Mouse (Mus musculus) left cerebral cortex, adult 18-20 months (tissue): Measurements from ENCODE around the gene Atp11a. TPM values are rescaled to one million over a fixed set of nuclear protein-coding genes. Genes with fewer than 3 reads are reported as not detected.

Source experiments
- DNase-seq, 2 experiments: peaks; one replicate each; pipeline ENCODE4 v3.0.0; 2021 to 2022; ENCODE audit warnings: low spot score in 2 of 2, mixed read lengths in 1 of 2
- long read RNA-seq, 2 experiments: library from polyadenylated mRNA; stranded (forward); transcript quantifications; one replicate each; pipeline ENCODE4 v2.0.0; 2021
- total RNA-seq, 2 experiments: library from RNA; stranded (reverse); gene quantifications; 2 replicates each; pipeline ENCODE4 v1.2.3; 2021

The Atp11a gene
- 10 to 100 TPM; 47.7 to 55.2 TPM for total RNA-seq
- long read RNA-seq, experiment 1, full-length matches to known transcripts, result 1 of 22 reads
- long read RNA-seq, experiment 1, partial matches to known transcripts, result 4 of 22 reads
- long read RNA-seq, experiment 1, other reads (novel, unspliced or antisense), result 17 of 22 reads
- long read RNA-seq, experiment 2, partial matches to known transcripts, result 0 of 11 reads
- long read RNA-seq, experiment 2, other reads (novel, unspliced or antisense), result 11 of 11 reads

DNA sequence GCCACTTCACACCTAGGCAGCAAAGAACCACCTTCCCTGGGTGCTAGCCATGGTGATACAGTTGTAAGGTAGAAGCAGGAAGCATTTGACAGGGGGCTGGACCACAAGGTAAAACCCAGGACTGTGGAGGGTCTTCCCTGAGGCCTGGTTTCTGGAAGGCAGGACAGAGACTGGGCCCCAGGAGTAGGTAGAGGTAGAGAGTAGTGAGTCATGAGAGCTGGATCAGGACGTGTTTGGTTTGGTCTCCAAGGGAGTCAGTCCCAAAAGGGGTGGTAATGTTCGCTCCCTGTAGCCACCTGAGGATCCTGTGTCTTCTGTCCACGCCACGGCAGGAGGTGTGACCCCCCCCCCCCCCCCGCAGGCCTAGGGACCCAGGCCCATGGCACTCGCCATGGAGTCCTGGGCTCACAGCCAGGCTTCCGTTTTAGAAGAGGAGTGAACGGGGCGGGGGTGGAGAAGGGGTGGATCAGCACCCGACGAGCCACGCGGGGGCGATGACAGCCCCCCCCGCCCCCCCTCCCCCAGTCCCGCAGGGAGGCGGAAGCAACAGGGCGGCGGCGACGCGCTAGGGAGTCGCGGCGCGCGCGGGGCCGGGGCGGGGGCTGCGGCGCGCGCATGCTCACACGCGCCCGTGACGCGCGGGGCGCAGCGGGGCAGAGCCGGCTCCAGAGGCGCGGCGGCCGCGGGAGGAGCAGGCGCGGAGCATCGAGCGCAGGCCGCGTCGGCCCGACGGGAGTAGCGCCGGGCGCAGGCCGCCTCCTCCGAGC, at the start of gene Atp11a:
Atp11a (plus strand) TSS at position 624 of the 767 bp plus-strand sequence.
- peak; percentile 65 to 82 for DNase-seq

DNA sequence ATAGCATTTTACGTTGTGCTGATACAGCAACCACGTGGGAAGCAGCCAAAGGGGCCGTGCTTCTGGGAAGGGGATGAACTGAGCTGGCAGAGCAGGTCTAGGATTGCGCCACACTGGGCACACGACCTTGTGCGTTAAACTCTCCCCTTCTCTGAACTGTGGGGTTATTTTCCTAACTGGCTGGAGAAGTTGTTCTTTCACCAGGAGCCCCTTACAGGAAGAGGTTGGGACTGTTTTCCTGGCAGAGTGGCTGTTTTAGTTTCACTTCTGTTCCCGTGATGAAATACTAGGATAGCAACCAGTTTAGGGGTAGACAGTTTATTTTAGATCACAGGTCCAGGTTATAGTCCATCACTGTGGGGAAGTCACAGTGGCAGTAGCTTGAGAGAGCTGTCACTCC, 45.2 kb upstream of the Atp11a start:
- no peak for DNase-seq

DNA sequence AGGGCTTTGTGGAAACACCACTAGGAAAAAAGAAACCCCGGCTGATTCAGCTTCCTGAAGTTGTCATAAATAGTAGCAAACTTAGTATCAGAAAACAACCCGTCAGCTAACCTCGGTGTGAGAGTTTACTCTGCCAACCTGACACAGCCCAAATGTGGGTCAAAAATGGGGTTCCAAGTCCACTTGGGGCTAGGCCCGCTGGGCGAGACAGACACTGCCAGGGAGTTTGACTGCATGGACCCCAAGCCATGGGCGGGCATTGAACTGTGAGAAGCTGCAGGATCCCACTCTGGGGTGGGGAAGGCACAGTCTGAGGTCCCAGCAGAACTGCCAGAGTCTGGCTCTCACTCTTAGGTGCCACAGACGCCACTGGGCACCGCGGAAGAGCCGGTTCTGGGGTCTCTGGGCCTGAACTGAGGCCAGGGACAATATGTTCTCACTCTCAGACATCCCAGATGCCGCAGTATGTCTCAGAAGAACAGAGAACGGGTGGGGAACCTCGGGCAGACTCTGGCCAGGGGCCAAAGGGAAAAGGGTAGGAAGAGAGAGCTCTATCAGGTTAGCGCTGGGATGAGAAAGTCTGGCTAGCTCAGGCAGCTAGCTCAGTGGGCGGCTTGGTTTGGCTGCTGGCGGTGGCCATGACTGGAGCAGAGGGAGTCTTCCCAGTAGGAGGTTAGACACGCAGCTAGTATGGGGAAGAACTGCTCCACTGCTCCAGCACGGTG, 40.8 kb upstream of the Atp11a start:
- no peak for DNase-seq

GRCm38 (mm10) chr8:12719091-12719490, 37.7 kb upstream of the Atp11a start:
- no peak for DNase-seq

- no peak for DNase-seq
Measured at GRCm38 (mm10) chr8:12728644-12729043, 28.2 kb upstream of the Atp11a start.

- peak in 1 of 2 experiments; percentile 21 for DNase-seq
Measured at GRCm38 (mm10) chr8:12730780-12731179, 26.0 kb upstream of the Atp11a start.

DNA sequence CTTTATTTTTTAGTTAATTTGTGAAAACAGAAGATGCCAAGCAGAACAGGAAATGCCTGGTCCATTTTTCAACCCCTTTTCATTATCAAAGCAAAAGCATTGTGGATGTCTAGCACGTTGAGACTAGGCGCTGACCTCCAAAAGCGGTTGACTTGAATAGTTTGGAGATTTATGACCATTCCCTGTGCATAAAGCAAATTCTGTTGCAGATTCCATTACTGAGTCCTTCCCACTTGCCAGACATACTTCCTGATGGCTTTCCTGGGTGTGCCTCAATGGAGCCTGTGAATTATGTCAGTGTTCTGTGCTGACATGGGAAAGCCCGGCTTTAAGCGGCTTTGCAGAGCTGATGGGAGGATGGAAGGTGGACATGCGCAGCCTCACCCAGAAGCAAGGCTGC, 24.4 kb upstream of the Atp11a start:
- DNase-seq, result no peak

DNA sequence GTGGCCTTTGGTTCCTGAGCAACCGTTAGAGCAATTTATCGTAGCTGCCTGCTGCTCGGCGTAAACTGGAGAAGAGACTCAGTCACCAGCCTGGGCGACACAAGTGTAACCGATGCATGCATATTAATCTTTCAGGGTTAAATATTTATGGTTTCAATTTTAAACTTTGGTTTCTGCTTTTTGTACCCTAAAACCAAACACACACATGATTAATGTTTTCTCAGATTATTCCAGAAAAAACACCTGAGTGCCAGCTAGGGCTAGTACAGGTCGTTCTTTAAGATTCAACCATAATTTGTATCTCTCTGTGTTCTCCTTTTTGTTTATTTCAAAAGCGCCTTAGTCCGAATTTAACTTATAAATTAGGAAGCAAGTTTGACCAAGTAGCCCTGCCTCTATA, 17.7 kb upstream of the Atp11a start:
- no peak for DNase-seq

DNA sequence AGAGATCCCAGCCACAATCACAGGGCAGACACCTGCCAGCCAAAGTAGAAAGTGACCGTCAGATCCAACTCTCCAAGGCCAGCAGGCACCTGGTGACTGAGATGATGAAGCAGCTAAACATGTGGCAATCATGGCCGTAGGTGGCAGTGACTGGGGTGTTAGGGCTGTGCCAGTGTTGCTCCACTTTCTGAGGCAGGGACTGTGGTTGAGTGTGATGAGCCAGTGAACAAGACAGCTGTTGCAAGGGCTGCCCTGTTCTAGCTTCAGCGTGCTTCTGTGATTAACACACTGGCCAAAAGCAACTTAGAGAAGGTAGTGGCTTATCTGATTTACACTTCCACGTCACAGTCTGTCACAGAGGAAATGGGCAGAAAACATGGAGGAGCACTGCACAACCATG, 13.4 kb upstream of the Atp11a start:
- no peak for DNase-seq

GRCm38 (mm10) chr8:12748183-12748582, 8.6 kb upstream of the Atp11a start:
- DNase-seq, result no peak

DNA sequence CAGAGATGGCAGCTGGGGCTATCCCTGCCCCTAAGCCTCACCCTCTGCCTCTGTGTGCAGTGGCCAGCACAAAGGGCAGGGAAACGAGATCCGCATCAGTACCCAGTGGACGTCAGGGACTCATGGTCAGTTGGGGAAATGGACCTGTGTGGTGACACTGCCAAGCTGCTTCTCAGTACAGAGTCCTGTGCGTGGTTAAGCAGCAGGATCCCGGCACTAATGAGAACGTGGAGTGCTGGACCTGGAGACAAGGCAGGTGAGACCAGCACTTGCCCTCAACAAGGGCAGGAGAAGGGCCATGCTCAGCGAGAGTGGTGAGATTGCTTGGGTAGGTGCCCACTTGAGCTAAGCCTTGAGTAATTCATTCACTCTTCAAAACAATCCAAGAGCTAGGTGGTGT, 7.7 kb upstream of the Atp11a start:
- DNase-seq, result no peak

DNA sequence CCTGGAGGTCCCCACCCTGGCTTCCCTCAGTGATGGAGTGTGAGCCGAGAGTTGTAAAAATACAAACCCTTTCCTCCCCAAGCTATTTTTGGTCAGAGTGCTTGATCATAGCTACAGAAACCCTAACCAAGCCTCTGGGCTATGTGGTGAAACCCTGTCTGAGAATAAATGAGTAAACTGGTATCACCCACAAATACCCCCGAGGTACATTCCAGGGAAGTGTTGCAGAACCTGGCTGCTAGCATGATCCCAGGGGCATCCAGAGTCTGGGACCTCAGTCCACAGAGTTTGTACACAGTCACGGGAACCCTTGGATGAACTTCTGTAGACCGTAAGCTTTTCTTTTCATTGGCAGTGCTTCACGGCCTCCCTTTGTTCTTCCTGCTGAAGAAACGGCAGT, 3.8 kb upstream of the Atp11a start:
- DNase-seq, result no peak

- no peak for DNase-seq
Measured at GRCm38 (mm10) chr8:12754115-12754514, 2.7 kb upstream of the Atp11a start.

GRCm38 (mm10) chr8:12755312-12755711, 1.5 kb upstream of the Atp11a start:
- DNase-seq, result no peak

- DNase-seq, result no peak
Measured at GRCm38 (mm10) chr8:12755826-12756225, 988 bp upstream of the Atp11a start.

DNA sequence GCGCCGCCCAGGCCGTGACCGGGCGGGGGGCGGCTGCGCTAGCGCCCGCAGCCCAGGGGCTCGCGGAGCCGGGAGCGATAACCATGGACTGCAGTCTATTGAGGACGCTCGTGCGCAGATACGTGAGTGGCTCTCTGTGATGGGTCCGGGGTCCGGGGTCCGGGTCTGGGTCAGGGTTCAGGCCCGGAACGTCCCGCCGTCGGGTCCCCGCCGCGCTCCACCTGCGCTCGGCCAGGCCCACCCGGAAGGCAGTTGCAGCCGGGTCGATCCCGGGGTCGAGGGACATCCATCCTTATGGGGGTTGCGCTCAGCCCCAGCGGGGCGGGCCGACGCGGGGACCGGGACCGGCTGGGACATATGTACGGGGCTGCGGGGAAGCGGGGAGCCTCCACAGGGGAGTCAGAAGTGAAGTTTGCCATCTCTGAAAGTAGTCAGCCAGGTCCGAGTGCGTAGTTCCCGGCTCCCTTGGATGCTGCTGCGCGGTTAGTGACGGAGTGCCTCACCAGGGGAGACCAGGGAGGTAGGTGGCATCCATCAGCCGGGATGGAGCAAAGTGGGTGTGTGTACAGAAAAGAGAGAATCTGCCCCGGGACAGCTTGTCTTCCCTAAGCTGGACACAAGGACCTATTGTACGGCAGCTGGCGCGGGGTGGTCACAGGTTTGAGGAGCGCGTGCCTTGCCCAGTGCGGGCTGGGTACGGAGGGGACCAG, 572 bp downstream of the Atp11a start:
- DNase-seq, result peak; percentile 29 to 46

GRCm38 (mm10) chr8:12759963-12760362, 3.1 kb downstream of the Atp11a start:
- DNase-seq, result no peak

DNA sequence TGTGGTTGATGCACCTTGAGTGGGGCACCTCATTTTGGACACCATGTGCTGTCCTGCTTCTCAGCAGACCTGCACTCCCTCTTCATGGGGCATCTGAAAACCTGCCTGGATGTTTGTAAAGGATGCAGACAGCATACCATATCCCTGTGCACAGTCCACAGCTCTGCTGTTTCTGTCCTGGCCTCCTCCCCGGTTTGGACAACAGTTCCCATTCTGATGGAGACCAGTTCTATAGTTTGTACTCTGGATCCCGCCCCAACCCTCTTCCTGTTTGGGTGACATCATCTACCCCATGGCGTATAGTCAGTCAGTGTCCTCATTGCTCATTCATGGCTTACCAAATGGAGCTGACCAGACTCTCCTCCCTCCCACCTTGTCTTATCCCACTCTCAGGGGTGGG, 5.1 kb downstream of the Atp11a start:
- no peak for DNase-seq

- DNase-seq, result no peak
Measured at GRCm38 (mm10) chr8:12763565-12764108, 6.8 kb downstream of the Atp11a start.

GRCm38 (mm10) chr8:12764971-12765370, 8.2 kb downstream of the Atp11a start:
- no peak for DNase-seq

GRCm38 (mm10) chr8:12767176-12767575, 10.4 kb downstream of the Atp11a start:
- DNase-seq, result no peak
